9 mouse cellular contexts compared by ENCODE assay signal in genomic region chr16:24933691-24934090, GRCm38 (mm10).
DNase-seq lines count a peak whose midpoint lies in the region; ATAC-seq and TF ChIP-seq lines count a peak whose summit lies in the region.
"Had no signal": no experiment of that assay in that cellular context is flagged by ENCODE, and none has a peak within 500 bp of the region (broad histone marks: within the 10 kb centered on the region; RNA-seq: fewer than 3 reads in every experiment).

No protein-coding gene starts in this region.

- no peak overlapping the region for H3K4me2 ChIP-seq in lung, embryonic 16.5 days (ENCODE audit: low read depth, low read length)
- H3K4me2 ChIP-seq: neural tube, embryonic 12.5 days had no signal

- TF ChIP-seq POLR2A in thymus, adult 2 months (IDR thresholded peaks at IDR 0.05; ENCODE audit: control insufficient read depth, extremely low read depth, insufficient read depth, low read length, poor library complexity) = no peak

- WGBS in lung, embryonic 16.5 days = 57% methylated on average over 4 of the region's 4 CpGs
- WGBS in thymus, adult 2 months = 83% methylated on average over 4 of the region's 4 CpGs

- H3K27me3 ChIP-seq in lung, embryonic 16.5 days (ENCODE audit: control insufficient read depth, insufficient read depth, low read depth, low read length) = no peaks in the 10 kb centered on the region
- H3K27me3 ChIP-seq in thymus, adult 2 months (ENCODE audit: control insufficient read depth, insufficient read depth, low read length) = no peaks in the 10 kb centered on the region
- H3K27me3 ChIP-seq: neural tube, embryonic 12.5 days had no signal

- TF ChIP-seq CTCF in thymus, adult 2 months (IDR thresholded peaks at IDR 0.05; ENCODE audit: borderline replicate concordance, control insufficient read depth, extremely low read depth, insufficient read depth, low read length, poor library complexity) = no peak

- 0 out of 2 replicates have a peak overlapping the region, but pooled peaks have one; percentile 7 for H3K27ac ChIP-seq in lung, embryonic 16.5 days (ENCODE audit: low read length)
- H3K27ac ChIP-seq in thymus, adult 2 months (ENCODE audit: control insufficient read depth, insufficient read depth, low read length) = no peak overlapping the region
- H3K27ac ChIP-seq: neural tube, embryonic 12.5 days had no signal

- H3K4me1 ChIP-seq in lung, embryonic 16.5 days (replicated peaks; ENCODE audit: control insufficient read depth, insufficient read depth, low read length) = peaks cover 4% of the 10 kb centered on the region
- no peaks in the 10 kb centered on the region for H3K4me1 ChIP-seq in thymus, adult 2 months (replicated peaks; ENCODE audit: control insufficient read depth, insufficient read depth, low read length)
- H3K4me1 ChIP-seq: neural tube, embryonic 12.5 days had no signal

- peak; percentile 74 for ATAC-seq in lung, embryonic 16.5 days (ENCODE audit: low read depth)

- no peak overlapping the region for H3K9ac ChIP-seq in lung, embryonic 16.5 days (ENCODE audit: low read length)
- H3K9ac ChIP-seq: neural tube, embryonic 12.5 days had no signal

- H3K9me3 ChIP-seq in lung, embryonic 16.5 days (ENCODE audit: control insufficient read depth, low read length) = no peaks in the 10 kb centered on the region
- H3K9me3 ChIP-seq: neural tube, embryonic 12.5 days had no signal

- H3K4me3 ChIP-seq in lung, embryonic 16.5 days (ENCODE audit: low read length) = no peak overlapping the region
- H3K4me3 ChIP-seq in thymus, adult 2 months (ENCODE audit: control insufficient read depth, insufficient read depth, low read length) = no peak overlapping the region
- H3K4me3 ChIP-seq: neural tube, embryonic 12.5 days had no signal

- peak; percentile 58 for DNase-seq in heart, adult 8-10 months (ENCODE audit: low spot score)
- DNase-seq in heart, postnatal 4 days = no peak
- DNase-seq in 3134 (ENCODE audit: extremely low read depth, insufficient read length, low spot score) (peak; percentile 60), adipocyte (ENCODE audit: low spot score) (peak; percentile 97)
- DNase-seq in frontal cortex, postnatal 10 days (ENCODE audit: low spot score in 2 of 2) = no peak
- no peak for DNase-seq in ovary, adult 18-20 months (ENCODE audit: low spot score)
- no peak for DNase-seq in thymus, adult 2 months

- no peaks in the 10 kb centered on the region for H3K36me3 ChIP-seq in lung, embryonic 16.5 days (ENCODE audit: control insufficient read depth, insufficient read depth, low read length)
- no peaks in the 10 kb centered on the region for H3K36me3 ChIP-seq in thymus, adult 2 months (ENCODE audit: control insufficient read depth, insufficient read depth, low read length)
- H3K36me3 ChIP-seq: neural tube, embryonic 12.5 days had no signal

Comparison
In these comparisons a context has a peak if more than half of its experiments do, and no peak if none do; other contexts are left out.
1. DNase-seq: peak in heart, adult 8-10 months (single experiment), 3134 (single experiment) and adipocyte (single experiment); none in heart, postnatal 4 days (single experiment), frontal cortex, postnatal 10 days (0 of 2), ovary, adult 18-20 months (single experiment) and thymus, adult 2 months (single experiment).